Comparison of ENCODE assay signal across 35 mouse cellular contexts in genomic region chr11:32271178-32271577, GRCm38 (mm10). TPM values are rescaled to one million over a fixed set of nuclear protein-coding genes. Genes with fewer than 3 reads are reported as not detected.
DNase-seq lines count a peak whose midpoint lies in the region; ATAC-seq and TF ChIP-seq lines count a peak whose summit lies in the region.
"Had no signal": no experiment of that assay in that cellular context is flagged by ENCODE, and none has a peak within 500 bp of the region (broad histone marks: within the 10 kb centered on the region; RNA-seq: fewer than 3 reads in every experiment).

No protein-coding gene starts in this region.

- H3K9me3 ChIP-seq in megakaryocyte, embryonic 14.5 days, result 0 out of 2 replicates have a peak, but pooled peaks cover 5% of the 10 kb centered on the region
- H3K9me3 ChIP-seq in CH12.LX (replicated peaks; ENCODE audit: low read length), result no peaks in the 10 kb centered on the region
- no peaks in the 10 kb centered on the region for H3K9me3 ChIP-seq in intestine, embryonic 15.5 days
- H3K9me3 ChIP-seq: embryonic facial prominence, embryonic 13.5 days; forebrain, embryonic 10.5 days; hindbrain, embryonic 13.5 days; limb, embryonic 13.5 days; midbrain, embryonic 10.5 days; midbrain, embryonic 15.5 days; stomach, embryonic 15.5 days had no signal

- H3ac ChIP-seq in myocyte (ENCODE audit: control insufficient read depth, insufficient read length), result no peak overlapping the region

- peaks cover 4% of the 10 kb centered on the region; the same call in 1 of the 2 replicates for H3K79me2 ChIP-seq in CH12.LX (replicated peaks; ENCODE audit: control insufficient read depth, extremely low read depth, insufficient read depth, poor library complexity, severe bottlenecking)
- H3K79me2 ChIP-seq in myocyte (ENCODE audit: control insufficient read depth, insufficient read depth), result peaks cover 10% of the 10 kb centered on the region

- peak overlapping the region; percentile 42 for H3K4me3 ChIP-seq in megakaryocyte, embryonic 14.5 days (replicated peaks)
- H3K4me3 ChIP-seq in CH12.LX (replicated peaks in 1 of 3; ENCODE audit: low read depth in 2 of 3, low read length in 2 of 3, poor library complexity in 1 of 3) (no peak overlapping the region), myocyte (no peak overlapping the region)
- H3K4me3 ChIP-seq in intestine, embryonic 15.5 days (replicated peaks), result no peak overlapping the region
- H3K4me3 ChIP-seq: embryonic facial prominence, embryonic 13.5 days; forebrain, embryonic 10.5 days; gastrocnemius, adult 2 months; hindbrain, embryonic 13.5 days; left cerebral cortex, adult 2 months; limb, embryonic 13.5 days; midbrain, embryonic 10.5 days; midbrain, embryonic 15.5 days; stomach, embryonic 15.5 days had no signal

- no peak for ATAC-seq in megakaryocyte, adult 5-6 weeks (ENCODE audit: poor library complexity, severe bottlenecking)
- ATAC-seq in granulocyte monocyte progenitor cell, adult 5-6 weeks (replicated peaks; ENCODE audit: poor library complexity, severe bottlenecking), result no peak
- ATAC-seq in intestine, embryonic 15.5 days, result no peak
- ATAC-seq: CD4-positive, CD25-positive, alpha-beta regulatory T cell, adult 4 months; forebrain, embryonic 16.5 days; midbrain, embryonic 15.5 days had no signal

- TF ChIP-seq RAD21 in CH12.LX (IDR thresholded peaks at IDR 0.05; ENCODE audit: low read depth, low read length), result no peak

- H3K4me2 ChIP-seq in CH12.LX (ENCODE audit: insufficient read depth, low read depth, poor library complexity, severe bottlenecking), result no peak overlapping the region
- H3K4me2 ChIP-seq in myocyte (ENCODE audit: low read depth), result peak overlapping the region; percentile 36
- H3K4me2 ChIP-seq in intestine, embryonic 15.5 days (replicated peaks), result no peak overlapping the region
- H3K4me2 ChIP-seq: embryonic facial prominence, embryonic 13.5 days; heart, embryonic 11.5 days; hindbrain, embryonic 13.5 days; limb, embryonic 13.5 days; midbrain, embryonic 15.5 days; stomach, embryonic 15.5 days had no signal

- TF ChIP-seq POLR2A in CH12.LX (IDR thresholded peaks at IDR 0.05; ENCODE audit: low read depth, low read length), result no peak
- no peak for TF ChIP-seq POLR2A in myocyte (IDR thresholded peaks at IDR 0.05; ENCODE audit: insufficient read length, low read depth)

- H3K9ac ChIP-seq in CH12.LX (ENCODE audit: insufficient read depth, low read depth), result no peak overlapping the region
- H3K9ac ChIP-seq in intestine, embryonic 15.5 days, result no peak overlapping the region
- H3K9ac ChIP-seq: embryonic facial prominence, embryonic 13.5 days; hindbrain, embryonic 13.5 days; limb, embryonic 13.5 days; midbrain, embryonic 15.5 days; stomach, embryonic 15.5 days had no signal

- no peak for TF ChIP-seq CTCF in CH12.LX (conservative IDR thresholded peaks at IDR 0.05 in 1 of 2, IDR thresholded peaks at IDR 0.05 in 1 of 2; ENCODE audit: low read depth in 2 of 2, low read length in 2 of 2)

- H3K27me3 ChIP-seq in megakaryocyte, embryonic 14.5 days (replicated peaks), result peaks cover 53% of the 10 kb centered on the region
- H3K27me3 ChIP-seq in CH12.LX (replicated peaks), result peaks cover 2% of the 10 kb centered on the region
- peaks cover 2% of the 10 kb centered on the region for H3K27me3 ChIP-seq in myocyte (ENCODE audit: control insufficient read depth, insufficient read depth, insufficient read length)
- 0 out of 2 replicates have a peak, but pooled peaks cover under 1% of the 10 kb centered on the region for H3K27me3 ChIP-seq in intestine, embryonic 15.5 days (replicated peaks)
- H3K27me3 ChIP-seq: midbrain, embryonic 15.5 days; stomach, embryonic 15.5 days had no signal

- in situ Hi-C loops in CH12.LX (cut with MboI; ENCODE audit: low pct_ligation_motif_present, low pct_unique_long_range_greater_than_20kb, low sequenced_read_pairs), result no loop called here

- TF ChIP-seq EP300 in CH12.LX (IDR thresholded peaks at IDR 0.05; ENCODE audit: low read length), result peak; percentile 94

- WGBS in intestine, embryonic 15.5 days, result 58% methylated on average over 4 of the region's 4 CpGs

- no peak overlapping the region for H3K27ac ChIP-seq in CH12.LX (ENCODE audit: insufficient read depth, low read depth)
- H3K27ac ChIP-seq in intestine, embryonic 15.5 days, result no peak overlapping the region
- H3K27ac ChIP-seq: embryonic facial prominence, embryonic 13.5 days; forebrain, embryonic 10.5 days; gastrocnemius, adult 2 months; hindbrain, embryonic 13.5 days; left cerebral cortex, adult 2 months; limb, embryonic 13.5 days; macrophage; midbrain, embryonic 10.5 days; midbrain, embryonic 15.5 days; stomach, embryonic 15.5 days had no signal

- peak; percentile 86 for DNase-seq in CH12.LX (ENCODE audit: extremely low read depth)
- DNase-seq in induced T-regulatory cell, adult 2 months (ENCODE audit: low read depth), result peak; percentile 26
- DNase-seq in cerebellum, postnatal 25 days, result no peak
- DNase-seq: adrenal gland, postnatal 10 days; cerebellum, adult 11 months; cerebellum, adult 9-10 months; gastrocnemius, adult 2 months; gastrocnemius, postnatal 36 days; heart, postnatal 36 days; kidney, adult 11 months; kidney, postnatal 14 days; layer of hippocampus, adult 9-11 months; lung, adult 2 months; lung, postnatal 10 days; right cerebral cortex, adult 18-20 months had no signal

- dilution Hi-C loops in CH12.LX (cut with MboI; ENCODE audit: extremely low pct_ligation_motif_present, extremely low pct_unique_long_range_greater_than_20kb, low sequenced_read_pairs), result no loop called here

- peaks cover 3% of the 10 kb centered on the region for H3K36me3 ChIP-seq in megakaryocyte, embryonic 14.5 days (replicated peaks; ENCODE audit: low read length)
- no peaks in the 10 kb centered on the region for H3K36me3 ChIP-seq in CH12.LX (replicated peaks in 1 of 2; ENCODE audit: control insufficient read depth in 1 of 2, insufficient read depth in 1 of 2, low read length in 1 of 2)
- H3K36me3 ChIP-seq in myocyte (ENCODE audit: control insufficient read depth, insufficient read depth), result no peaks in the 10 kb centered on the region
- H3K36me3 ChIP-seq in intestine, embryonic 15.5 days, result no peaks in the 10 kb centered on the region
- H3K36me3 ChIP-seq: embryonic facial prominence, embryonic 13.5 days; forebrain, embryonic 10.5 days; hindbrain, embryonic 13.5 days; limb, embryonic 13.5 days; midbrain, embryonic 10.5 days; midbrain, embryonic 15.5 days; stomach, embryonic 15.5 days had no signal

- H3K4me1 ChIP-seq in megakaryocyte, embryonic 14.5 days, result peaks cover 37% of the 10 kb centered on the region
- H3K4me1 ChIP-seq in CH12.LX (ENCODE audit: control insufficient read depth in 1 of 2, insufficient read depth in 2 of 2), result peaks cover 13 to 30% of the 10 kb centered on the region in 2 experiments
- 0 out of 2 replicates have a peak, but pooled peaks cover 3% of the 10 kb centered on the region for H3K4me1 ChIP-seq in intestine, embryonic 15.5 days (replicated peaks)

RNA-seq across cellular contexts. Expression of gene Nprl3, which starts 3.7 kb away (rescaled TPM):
- polyA plus RNA-seq in megakaryocyte, embryonic 14.5 days (2012; ENCODE audit: insufficient read depth, low replicate concordance), result 14.4 and 52.1 TPM in 2 replicates
- 6.6 and 10.7 TPM in 2 replicates for total RNA-seq in megakaryocyte, adult 5-6 weeks (2015)
- 9.5 and 11.9 TPM in 2 replicates for total RNA-seq in megakaryocyte, adult 5-6 weeks (2017)
- total RNA-seq in CH12.LX (2012; rRNA removed), result 51.7 and 58.7 TPM in 2 replicates
- total RNA-seq in CH12.LX (2014; rRNA removed), result 43.1 and 47.9 TPM in 2 replicates
- polyA plus RNA-seq in CH12.LX (2012; ENCODE audit: insufficient read length, low read depth), result 66.8 and 79.8 TPM in 2 replicates
- 57.4 TPM for polyA plus RNA-seq in myocyte (2012; fragmentation: generic; extraction: Trizol)
- total RNA-seq in granulocyte monocyte progenitor cell, adult 5-6 weeks (2014; fragmentation: Nextera tagmentation), result 25.3 and 28.6 TPM in 2 replicates
- 17.7 and 18.6 TPM in 2 replicates for total RNA-seq in granulocyte monocyte progenitor cell, adult 5-6 weeks (2017)
- 29.4 and 33.6 TPM in 2 replicates for polyA plus RNA-seq in intestine, embryonic 15.5 days (2015; fragmentation: Nextera tagmentation; extraction: Ambion mirVana)

RNA-seq across cellular contexts. Expression of gene Hba-x, which starts 5.0 kb away (rescaled TPM):
- polyA plus RNA-seq in megakaryocyte, embryonic 14.5 days (2012; ENCODE audit: insufficient read depth, low replicate concordance), result not detected in 2 replicates
- not detected in 2 replicates for total RNA-seq in megakaryocyte, adult 5-6 weeks (2015)
- not detected in 2 replicates for total RNA-seq in megakaryocyte, adult 5-6 weeks (2017)
- total RNA-seq in CH12.LX (2012; rRNA removed) (not detected in 2 replicates), CH12.LX (2014; rRNA removed) (not detected in 2 replicates)
- polyA plus RNA-seq in CH12.LX (2012; ENCODE audit: insufficient read length, low read depth) (not detected in 2 replicates), myocyte (2012; fragmentation: generic; extraction: Trizol) (not detected)
- not detected in 2 replicates for total RNA-seq in granulocyte monocyte progenitor cell, adult 5-6 weeks (2014; fragmentation: Nextera tagmentation)
- not detected in 2 replicates for total RNA-seq in granulocyte monocyte progenitor cell, adult 5-6 weeks (2017)
- polyA plus RNA-seq in intestine, embryonic 15.5 days (2015; fragmentation: Nextera tagmentation; extraction: Ambion mirVana), result 36.3 and 48.2 TPM in 2 replicates
- total RNA-seq: adrenal gland, postnatal 10 days; gastrocnemius, adult 2 months; gastrocnemius, postnatal 36 days; heart, postnatal 36 days; left cerebral cortex, adult 2 months; left cerebral cortex, postnatal 25 days; neutrophil, adult 5-6 weeks had no signal
- polyA plus RNA-seq: CD4-positive, CD25-positive, alpha-beta regulatory T cell, adult 4 months; lung, adult 2 months; macrophage; small intestine, adult 2 months had no signal

RNA-seq across cellular contexts. Expression of gene Hba-a1, which starts 12.1 kb away (rescaled TPM):
- 5,345 and 12,498 TPM in 2 replicates for polyA plus RNA-seq in megakaryocyte, embryonic 14.5 days (2012; ENCODE audit: insufficient read depth, low replicate concordance)
- total RNA-seq in megakaryocyte, adult 5-6 weeks (2015), result 53.9 and 134 TPM in 2 replicates
- 18.7 and 44.2 TPM in 2 replicates for total RNA-seq in megakaryocyte, adult 5-6 weeks (2017)
- total RNA-seq in CH12.LX (2012; rRNA removed) (1.9 and 4.9 TPM in 2 replicates), CH12.LX (2014; rRNA removed) (4.1 and 5.2 TPM in 2 replicates)
- polyA plus RNA-seq in CH12.LX (2012; ENCODE audit: insufficient read length, low read depth) (3.3 and 4.7 TPM in 2 replicates), myocyte (2012; fragmentation: generic; extraction: Trizol) (12.3 TPM)
- total RNA-seq in granulocyte monocyte progenitor cell, adult 5-6 weeks (2014; fragmentation: Nextera tagmentation), result 2.8 TPM in 1 of 2 replicates, not detected in the other
- 0.46 and 0.52 TPM in 2 replicates for total RNA-seq in granulocyte monocyte progenitor cell, adult 5-6 weeks (2017)
- 4,064 and 4,369 TPM in 2 replicates for polyA plus RNA-seq in intestine, embryonic 15.5 days (2015; fragmentation: Nextera tagmentation; extraction: Ambion mirVana)
- polyA plus RNA-seq: macrophage had no signal

RNA-seq across cellular contexts. Expression of gene Hbq1b, which starts 15.6 kb away (rescaled TPM):
- polyA plus RNA-seq in megakaryocyte, embryonic 14.5 days (2012; ENCODE audit: insufficient read depth, low replicate concordance), result 2.9 TPM in 1 of 2 replicates, not detected in the other
- total RNA-seq in megakaryocyte, adult 5-6 weeks (2015), result 1.1 TPM in 1 of 2 replicates, not detected in the other
- not detected in 2 replicates for total RNA-seq in megakaryocyte, adult 5-6 weeks (2017)
- total RNA-seq in CH12.LX (2012; rRNA removed), result not detected in 2 replicates
- not detected in 2 replicates for total RNA-seq in CH12.LX (2014; rRNA removed)
- not detected in 2 replicates for polyA plus RNA-seq in CH12.LX (2012; ENCODE audit: insufficient read length, low read depth)
- polyA plus RNA-seq in myocyte (2012; fragmentation: generic; extraction: Trizol), result 0.16 TPM
- not detected in 2 replicates for total RNA-seq in granulocyte monocyte progenitor cell, adult 5-6 weeks (2014; fragmentation: Nextera tagmentation)
- not detected in 2 replicates for total RNA-seq in granulocyte monocyte progenitor cell, adult 5-6 weeks (2017)
- polyA plus RNA-seq in intestine, embryonic 15.5 days (2015; fragmentation: Nextera tagmentation; extraction: Ambion mirVana), result 3.0 and 3.3 TPM in 2 replicates
- total RNA-seq: gastrocnemius, adult 2 months; gastrocnemius, postnatal 36 days; left cerebral cortex, adult 2 months had no signal
- polyA plus RNA-seq: CD4-positive, CD25-positive, alpha-beta regulatory T cell, adult 4 months; macrophage; small intestine, adult 2 months had no signal

RNA-seq across cellular contexts. Expression of gene Hba-a2, which starts 25.1 kb away (rescaled TPM):
- polyA plus RNA-seq in megakaryocyte, embryonic 14.5 days (2012; ENCODE audit: insufficient read depth, low replicate concordance), result 578 and 1,883 TPM in 2 replicates
- total RNA-seq in megakaryocyte, adult 5-6 weeks (2015), result 72.7 and 158 TPM in 2 replicates
- 99.3 and 270 TPM in 2 replicates for total RNA-seq in megakaryocyte, adult 5-6 weeks (2017)
- total RNA-seq in CH12.LX (2012; rRNA removed) (2.6 and 4.6 TPM in 2 replicates), CH12.LX (2014; rRNA removed) (2.9 and 3.1 TPM in 2 replicates)
- polyA plus RNA-seq in CH12.LX (2012; ENCODE audit: insufficient read length, low read depth) (10.3 and 13.3 TPM in 2 replicates), myocyte (2012; fragmentation: generic; extraction: Trizol) (not detected)
- total RNA-seq in granulocyte monocyte progenitor cell, adult 5-6 weeks (2014; fragmentation: Nextera tagmentation), result 0.73 TPM in 1 of 2 replicates, not detected in the other
- total RNA-seq in granulocyte monocyte progenitor cell, adult 5-6 weeks (2017), result 6.1 and 16.0 TPM in 2 replicates
- polyA plus RNA-seq in intestine, embryonic 15.5 days (2015; fragmentation: Nextera tagmentation; extraction: Ambion mirVana), result 10,966 and 11,197 TPM in 2 replicates
- polyA plus RNA-seq: macrophage had no signal

Comparison
In these comparisons a context has a peak if more than half of its experiments do, and no peak if none do; other contexts are left out.
1. DNase-seq: peak in CH12.LX (single experiment) and induced T-regulatory cell, adult 2 months (single experiment); none in cerebellum, postnatal 25 days (0 of 2).
2. RNA of gene Hba-x, which starts 5.0 kb away (polyA plus RNA-seq): 36.3 to 48.2 TPM in intestine, embryonic 15.5 days; not detected in CH12.LX, not detected in megakaryocyte, embryonic 14.5 days and not detected in myocyte (single experiment); every median in the first group is over 10 times any median in the second.
3. RNA of gene Hba-a1, which starts 12.1 kb away (polyA plus RNA-seq): 5,345 to 12,498 TPM in megakaryocyte, embryonic 14.5 days and 4,064 to 4,369 TPM in intestine, embryonic 15.5 days; 12.3 TPM in myocyte (single experiment) and 3.3 to 4.7 TPM in CH12.LX; every median in the first group is over 100 times any median in the second.